Mouse (Mus musculus) ES-Bruce4 (cell line): ENCODE measurements around the gene Smagp. TPM values are rescaled to one million over a fixed set of nuclear protein-coding genes. Genes with fewer than 3 reads are reported as not detected.

Experiments used
- H3K27ac ChIP-seq: 2 replicates; pipeline ENCODE4 v1.5.1; 2012; ENCODE audit warnings: low read length, inconsistent platforms; ENCODE audit not compliant: insufficient read depth
- H3K27me3 ChIP-seq: 2 replicates; pipeline ENCODE4 v1.6.1; 2012; ENCODE audit warnings: mild to moderate bottlenecking, low read length, inconsistent platforms; ENCODE audit not compliant: control insufficient read depth, poor library complexity, insufficient read depth, severe bottlenecking
- H3K36me3 ChIP-seq: 2 replicates; pipeline ENCODE4 v1.6.1; 2012; ENCODE audit warnings: inconsistent platforms, mild to moderate bottlenecking, low read length, moderate library complexity; ENCODE audit not compliant: control insufficient read depth, poor library complexity, insufficient read depth, severe bottlenecking
- H3K4me1 ChIP-seq: one replicate; pipeline ENCODE4 v1.8.1; 2011; ENCODE audit warnings: low read length; ENCODE audit not compliant: control insufficient read depth, insufficient read depth
- H3K4me3 ChIP-seq: 2 replicates; pipeline ENCODE4 v1.5.1; 2011; ENCODE audit warnings: low read depth, mild to moderate bottlenecking, low read length
- H3K9ac ChIP-seq: 2 replicates; pipeline ENCODE4 v1.6.1; 2012; ENCODE audit warnings: low read depth, mild to moderate bottlenecking, inconsistent platforms; ENCODE audit not compliant: poor library complexity, severe bottlenecking
- H3K9me3 ChIP-seq: replicated peaks from 2 replicates; pipeline ENCODE4 v1.6.1; 2012; ENCODE audit warnings: mild to moderate bottlenecking, low read length, inconsistent platforms; ENCODE audit not compliant: control insufficient read depth, poor library complexity, insufficient read depth, severe bottlenecking
- CTCF ChIP-seq: IDR thresholded peaks from one replicate; pipeline ENCODE4 v1.8.1; 2011; ENCODE audit warnings: low read depth, low read length
- EP300 ChIP-seq: IDR thresholded peaks from 2 replicates; pipeline ENCODE4 v1.6.1; 2011; ENCODE audit warnings: low read depth, low read length; ENCODE audit not compliant: insufficient read depth
- POLR2A ChIP-seq: IDR thresholded peaks from one replicate; pipeline ENCODE4 v1.8.1; 2011; ENCODE audit warnings: low read length; ENCODE audit not compliant: insufficient read depth
- polyA plus RNA-seq: library from polyadenylated mRNA; stranded (reverse); fragments of >200 nt; gene quantifications from 2 replicates; pipeline ENCODE4 v1.2.4, GENCODE M21; 2011; ENCODE audit warnings: low read depth; ENCODE audit not compliant: missing spikeins, insufficient read depth, insufficient read length

Smagp gene
- polyA plus RNA-seq, 1 experiment = 36.6 TPM

GRCm38 (mm10) chr15:100646161-100646560 is 9.4 kb upstream of the Smagp start:
- Histone ChIP-seq H3K9me3 (no peaks in the 10 kb centered on the region), H3K27me3 (no peaks in the 10 kb centered on the region), H3K4me1 (peaks cover 5% of the 10 kb centered on the region), H3K36me3 (no peaks in the 10 kb centered on the region), H3K4me3 (no peak overlapping the region), H3K9ac (no peak overlapping the region), H3K27ac (no peak overlapping the region)
- TF ChIP-seq EP300 (no peak), CTCF (no peak), POLR2A (no peak)

- TF ChIP-seq EP300 (no peak), CTCF (no peak), POLR2A (no peak)
These were observed 5.7 kb upstream of the Smagp start for GRCm38 (mm10) chr15:100642451-100642850.

GRCm38 (mm10) chr15:100641226-100641810 is 4.6 kb upstream of the Smagp start:
- Histone ChIP-seq H3K4me3 (no peak overlapping the region), H3K27ac (no peak overlapping the region), H3K9ac (no peak overlapping the region), H3K4me1 (no peaks in the 10 kb centered on the region), H3K36me3 (no peaks in the 10 kb centered on the region), H3K27me3 (no peaks in the 10 kb centered on the region), H3K9me3 (no peaks in the 10 kb centered on the region)
- TF ChIP-seq CTCF (no peak), EP300 (no peak), POLR2A (no peak)

More at GRCm38 (mm10) chr15:100642451-100642850, 5.7 kb upstream of the Smagp start:
- Histone ChIP-seq H3K27me3 (no peaks in the 10 kb centered on the region), H3K4me3 (no peak overlapping the region), H3K27ac (no peak overlapping the region), H3K9ac (no peak overlapping the region), H3K36me3 (no peaks in the 10 kb centered on the region), H3K4me1 (no peaks in the 10 kb centered on the region), H3K9me3 (no peaks in the 10 kb centered on the region)

- Histone ChIP-seq H3K4me3 (no peak overlapping the region), H3K4me1 (no peaks in the 10 kb centered on the region), H3K9ac (no peak overlapping the region), H3K27me3 (no peaks in the 10 kb centered on the region), H3K27ac (no peak overlapping the region), H3K36me3 (no peaks in the 10 kb centered on the region), H3K9me3 (no peaks in the 10 kb centered on the region)
- TF ChIP-seq POLR2A (no peak), EP300 (no peak), CTCF (no peak)
These were observed 3.4 kb upstream of the Smagp start for GRCm38 (mm10) chr15:100639972-100640750.

- Histone ChIP-seq H3K9ac (peak overlapping the region; percentile 94; the same call in 1 of the 2 replicates), H3K27ac (no peak overlapping the region), H3K36me3 (no peaks in the 10 kb centered on the region), H3K4me1 (peaks cover 7% of the 10 kb centered on the region), H3K27me3 (no peaks in the 10 kb centered on the region), H3K9me3 (no peaks in the 10 kb centered on the region), H3K4me3 (no peak overlapping the region)
- no peak for TF ChIP-seq POLR2A
- TF ChIP-seq CTCF = peak; percentile 56
These were observed 921 bp upstream of the Smagp start for GRCm38 (mm10) chr15:100637661-100638060.
